Mouse (Mus musculus) erythroblast, embryonic 14.5 days (primary cell): ENCODE results near the gene Olfr827.

Experiments used
- GATA1 ChIP-seq: IDR thresholded peaks from 2 replicates; pipeline ENCODE4 v1.6.1; 2012; ENCODE audit warnings: low read length, inconsistent platforms, mixed read lengths
- TAL1 ChIP-seq: IDR thresholded peaks from 3 replicates; pipeline ENCODE4 v1.6.1; 2012; ENCODE audit warnings: low read length, inconsistent platforms, mixed read lengths

- TF ChIP-seq TAL1 (no peak), GATA1 (no peak)
Observed at GRCm38 (mm10) chr10:130166666-130167065, 47.5 kb downstream of the Olfr827 start, which contains the start of gene Olfr825.
